Mouse (Mus musculus) embryonic facial prominence, embryonic 12.5 days (tissue): ENCODE measurements around the gene Tnip1. TPM values are rescaled to one million over a fixed set of nuclear protein-coding genes. Genes with fewer than 3 reads are reported as not detected.

Source experiments
- ATAC-seq: fragments of 200-750 bp; cut with Nextera tagmentation; 2 replicates; pipeline ENCODE4 v1.8.0; 2017; ENCODE audit not compliant: insufficient number of reproducible peaks, insufficient read depth, low FRiP score, low TSS enrichment
- H3K27ac ChIP-seq: fragments of 300-500 bp; sonication (generic); 2 replicates; pipeline ENCODE4 v1.5.1; 2016; ENCODE audit warnings: mild to moderate bottlenecking
- H3K27me3 ChIP-seq: fragments of 300-500 bp; sonication (generic); 2 replicates; pipeline ENCODE4 v1.6.1; 2016; ENCODE audit warnings: mild to moderate bottlenecking, moderate library complexity
- H3K36me3 ChIP-seq: fragments of 300-500 bp; sonication (generic); 2 replicates; pipeline ENCODE4 v1.6.1; 2016; ENCODE audit warnings: mild to moderate bottlenecking
- H3K4me1 ChIP-seq: fragments of 300-500 bp; sonication (generic); 2 replicates; pipeline ENCODE4 v1.6.1; 2016
- H3K4me2 ChIP-seq: fragments of 300-500 bp; sonication (generic); replicated peaks from 2 replicates; pipeline ENCODE4 v1.6.1; 2016; ENCODE audit warnings: mild to moderate bottlenecking, moderate library complexity
- H3K4me3 ChIP-seq: fragments of 300-500 bp; sonication (generic); 2 replicates; pipeline ENCODE4 v1.5.1; 2016; ENCODE audit warnings: mild to moderate bottlenecking
- H3K9ac ChIP-seq: fragments of 300-500 bp; sonication (generic); 2 replicates; pipeline ENCODE4 v1.6.1; 2016; ENCODE audit warnings: mild to moderate bottlenecking, moderate library complexity
- H3K9me3 ChIP-seq: fragments of 300-500 bp; sonication (generic); 2 replicates; pipeline ENCODE4 v1.6.1; 2016; ENCODE audit warnings: mild to moderate bottlenecking, moderate library complexity
- WGBS: fragments of 180-500 bp; shearing (Covaris S2); methylation state at CpG from one replicate; pipeline ENCODE4 v1.1.7; 2016; 5-methylcytosine and 5-hydroxymethylcytosine counted together
- polyA plus RNA-seq: library from polyadenylated mRNA; unstranded; fragments of >200 nt; fragmentation: Nextera tagmentation; extraction: Ambion mirVana; gene quantifications from 2 replicates; pipeline ENCODE4 v1.2.1, GENCODE M21; 2016

Gene Tnip1
- polyA plus RNA-seq, 1 experiment from 2014 or later: 20.0 TPM

- 11% methylated on average over 5 of the region's 5 CpGs for WGBS
- no peak overlapping the region for H3K9ac ChIP-seq
- no peaks in the 10 kb centered on the region for H3K27me3 ChIP-seq
- no peak overlapping the region for H3K27ac ChIP-seq
- H3K36me3 ChIP-seq: no peaks in the 10 kb centered on the region
- ATAC-seq: no peak
- H3K4me1 ChIP-seq: peaks cover 5% of the 10 kb centered on the region; the same call in 1 of the 2 replicates
- no peak overlapping the region for H3K4me2 ChIP-seq
- H3K9me3 ChIP-seq: no peaks in the 10 kb centered on the region
- H3K4me3 ChIP-seq: no peak overlapping the region
Observed at GRCm38 (mm10) chr11:54884937-54885336, 77.8 kb downstream of the Tnip1 start.

GRCm38 (mm10) chr11:54884197-54884828 lies 78.4 kb downstream of the Tnip1 start:
- Histone ChIP-seq H3K27me3 (no peaks in the 10 kb centered on the region), H3K27ac (no peak overlapping the region), H3K4me2 (no peak overlapping the region), H3K4me3 (no peak overlapping the region), H3K9ac (no peak overlapping the region), H3K9me3 (no peaks in the 10 kb centered on the region), H3K36me3 (no peaks in the 10 kb centered on the region), H3K4me1 (peaks cover 5% of the 10 kb centered on the region; the same call in 1 of the 2 replicates)
- ATAC-seq: no peak
- WGBS: 73% methylated on average over 5 of the region's 5 CpGs

- no peak for ATAC-seq
- 29% methylated on average over 8 of the region's 8 CpGs for WGBS
- no peaks in the 10 kb centered on the region for H3K9me3 ChIP-seq
- H3K4me2 ChIP-seq: no peak overlapping the region
- no peaks in the 10 kb centered on the region for H3K27me3 ChIP-seq
- H3K4me3 ChIP-seq: no peak overlapping the region
- H3K27ac ChIP-seq: no peak overlapping the region
- no peaks in the 10 kb centered on the region for H3K36me3 ChIP-seq
- H3K9ac ChIP-seq: no peak overlapping the region
- H3K4me1 ChIP-seq: peaks cover 5% of the 10 kb centered on the region; the same call in 1 of the 2 replicates
Observed at GRCm38 (mm10) chr11:54882671-54883070, 80.0 kb downstream of the Tnip1 start.

GRCm38 (mm10) chr11:54881051-54881474 lies 81.7 kb downstream of the Tnip1 start:
- Histone ChIP-seq H3K4me3 (no peak overlapping the region), H3K36me3 (no peaks in the 10 kb centered on the region), H3K9me3 (no peaks in the 10 kb centered on the region), H3K27me3 (no peaks in the 10 kb centered on the region), H3K27ac (no peak overlapping the region), H3K4me1 (peaks cover 5% of the 10 kb centered on the region; the same call in 1 of the 2 replicates), H3K9ac (no peak overlapping the region), H3K4me2 (no peak overlapping the region)
- no peak for ATAC-seq
- 12% methylated on average over 2 of the region's 2 CpGs for WGBS

- no peaks in the 10 kb centered on the region for H3K9me3 ChIP-seq
- H3K9ac ChIP-seq: no peak overlapping the region
- no peaks in the 10 kb centered on the region for H3K27me3 ChIP-seq
- H3K4me3 ChIP-seq: no peak overlapping the region
- no peak overlapping the region for H3K27ac ChIP-seq
- no peak for ATAC-seq
- no peaks in the 10 kb centered on the region for H3K36me3 ChIP-seq
- peaks cover 5% of the 10 kb centered on the region; the same call in 1 of the 2 replicates for H3K4me1 ChIP-seq
- no peak overlapping the region for H3K4me2 ChIP-seq
- WGBS: 81% methylated on average over 10 of the region's 10 CpGs
Observed at GRCm38 (mm10) chr11:54879922-54880321, 82.8 kb downstream of the Tnip1 start.

- Histone ChIP-seq H3K4me3 (no peak overlapping the region), H3K4me1 (peaks cover under 1% of the 10 kb centered on the region; the same call in 1 of the 2 replicates), H3K9me3 (no peaks in the 10 kb centered on the region), H3K36me3 (peaks cover 3% of the 10 kb centered on the region; the same call in 1 of the 2 replicates), H3K9ac (no peak overlapping the region), H3K4me2 (no peak overlapping the region), H3K27ac (no peak overlapping the region), H3K27me3 (no peaks in the 10 kb centered on the region)
- 35% methylated on average over 4 of the region's 4 CpGs for WGBS
- no peak for ATAC-seq
Observed at GRCm38 (mm10) chr11:54879434-54879833, 83.3 kb downstream of the Tnip1 start.

- no peak overlapping the region for H3K9ac ChIP-seq
- no peak overlapping the region for H3K4me3 ChIP-seq
- no peak overlapping the region for H3K27ac ChIP-seq
- no peak for ATAC-seq
- H3K9me3 ChIP-seq: no peaks in the 10 kb centered on the region
- no peaks in the 10 kb centered on the region for H3K27me3 ChIP-seq
- 78% methylated on average over 6 of the region's 6 CpGs for WGBS
- no peak overlapping the region for H3K4me2 ChIP-seq
- no peaks in the 10 kb centered on the region for H3K4me1 ChIP-seq
- peaks cover 9% of the 10 kb centered on the region for H3K36me3 ChIP-seq
Observed at GRCm38 (mm10) chr11:54878893-54879292, 83.8 kb downstream of the Tnip1 start.

- H3K4me1 ChIP-seq: no peaks in the 10 kb centered on the region
- no peak overlapping the region for H3K4me2 ChIP-seq
- no peak for ATAC-seq
- H3K9me3 ChIP-seq: no peaks in the 10 kb centered on the region
- 82% methylated on average over 5 of the region's 5 CpGs for WGBS
- peaks cover 35% of the 10 kb centered on the region for H3K36me3 ChIP-seq
- no peak overlapping the region for H3K9ac ChIP-seq
- H3K27me3 ChIP-seq: no peaks in the 10 kb centered on the region
- no peak overlapping the region for H3K4me3 ChIP-seq
- no peak overlapping the region for H3K27ac ChIP-seq
Observed at GRCm38 (mm10) chr11:54876031-54876430, 86.7 kb downstream of the Tnip1 start.

GRCm38 (mm10) chr11:54871831-54872537 lies 90.7 kb downstream of the Tnip1 start:
- peaks cover 51% of the 10 kb centered on the region for H3K36me3 ChIP-seq
- no peaks in the 10 kb centered on the region for H3K27me3 ChIP-seq
- H3K4me2 ChIP-seq: no peak overlapping the region
- WGBS: 78% methylated on average over 7 of the region's 7 CpGs
- no peak overlapping the region for H3K9ac ChIP-seq
- ATAC-seq: no peak
- H3K4me3 ChIP-seq: no peak overlapping the region
- H3K27ac ChIP-seq: no peak overlapping the region
- H3K4me1 ChIP-seq: peaks cover 14% of the 10 kb centered on the region; the same call in 1 of the 2 replicates
- H3K9me3 ChIP-seq: no peaks in the 10 kb centered on the region

GRCm38 (mm10) chr11:54869318-54869717 lies 93.4 kb downstream of the Tnip1 start:
- Histone ChIP-seq H3K36me3 (peaks cover 47% of the 10 kb centered on the region), H3K9ac (no peak overlapping the region), H3K9me3 (no peaks in the 10 kb centered on the region), H3K4me2 (no peak overlapping the region), H3K27ac (no peak overlapping the region), H3K4me1 (peaks cover 14% of the 10 kb centered on the region; the same call in 1 of the 2 replicates), H3K27me3 (no peaks in the 10 kb centered on the region), H3K4me3 (no peak overlapping the region)
- ATAC-seq: no peak
- WGBS: 87% methylated on average over 3 of the region's 3 CpGs

GRCm38 (mm10) chr11:54868445-54868844 lies 94.3 kb downstream of the Tnip1 start:
- H3K27ac ChIP-seq: no peak overlapping the region
- H3K27me3 ChIP-seq: no peaks in the 10 kb centered on the region
- no peaks in the 10 kb centered on the region for H3K9me3 ChIP-seq
- H3K4me1 ChIP-seq: peaks cover 14% of the 10 kb centered on the region; the same call in 1 of the 2 replicates
- H3K9ac ChIP-seq: no peak overlapping the region
- 59% methylated on average over 2 of the region's 2 CpGs for WGBS
- no peak overlapping the region for H3K4me3 ChIP-seq
- peaks cover 38% of the 10 kb centered on the region for H3K36me3 ChIP-seq
- ATAC-seq: no peak
- H3K4me2 ChIP-seq: no peak overlapping the region; the same call in 1 of the 2 replicates

GRCm38 (mm10) chr11:54867903-54868434 lies 94.7 kb downstream of the Tnip1 start:
- Histone ChIP-seq H3K4me2 (peak overlapping the region; percentile 59), H3K9ac (no peak overlapping the region), H3K4me3 (no peak overlapping the region), H3K27ac (no peak overlapping the region), H3K4me1 (peaks cover 14% of the 10 kb centered on the region; the same call in 1 of the 2 replicates), H3K9me3 (no peaks in the 10 kb centered on the region), H3K36me3 (peaks cover 33% of the 10 kb centered on the region), H3K27me3 (no peaks in the 10 kb centered on the region)
- ATAC-seq: no peak
- 78% methylated on average over 3 of the region's 3 CpGs for WGBS
